Mouse (Mus musculus) activated CD4-positive, CD25-positive, alpha-beta regulatory T cell, adult 4 months (primary cell): ENCODE data around the gene Vil1. TPM values are rescaled to one million over a fixed set of nuclear protein-coding genes. Genes with fewer than 3 reads are reported as not detected.

ENCODE experiments used
- ATAC-seq: one replicate; pipeline ENCODE4 v1.8.0; 2017
- polyA plus RNA-seq, 2 experiments: library from polyadenylated mRNA; unstranded; fragments of 100-300 nt; shearing (Covaris generic); gene quantifications; one replicate each; pipeline ENCODE4 v1.2.1; 2017

Vil1 gene
- polyA plus RNA-seq, 2 experiments from 2014 or later: 0.13 TPM; not detected in 1

- ATAC-seq: no peak
Measured at GRCm38 (mm10) chr1:74415143-74415542, 6.0 kb downstream of the Vil1 start.

GRCm38 (mm10) chr1:74418747-74419439, 9.7 kb downstream of the Vil1 start:
- ATAC-seq: no peak

DNA sequence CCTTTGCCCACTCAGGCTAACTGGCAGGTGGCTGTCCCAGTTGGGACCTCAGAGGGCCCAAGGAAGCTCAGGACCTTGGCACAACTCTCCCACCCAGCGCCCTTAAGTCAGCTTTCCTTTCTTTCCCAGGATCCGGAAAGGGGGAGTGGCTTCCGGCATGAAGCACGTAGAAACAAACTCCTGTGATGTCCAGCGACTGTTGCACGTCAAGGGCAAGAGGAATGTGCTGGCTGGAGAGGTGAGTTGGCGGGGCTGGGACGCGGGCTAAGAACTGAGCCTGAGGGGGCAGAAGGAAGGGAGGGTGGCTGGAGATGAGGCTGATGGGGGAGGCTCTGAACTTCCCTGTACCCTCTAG, 10.2 kb downstream of the Vil1 start:
- no peak for ATAC-seq

- no peak for ATAC-seq
Measured at GRCm38 (mm10) chr1:74423147-74423546, 14.0 kb downstream of the Vil1 start.

DNA sequence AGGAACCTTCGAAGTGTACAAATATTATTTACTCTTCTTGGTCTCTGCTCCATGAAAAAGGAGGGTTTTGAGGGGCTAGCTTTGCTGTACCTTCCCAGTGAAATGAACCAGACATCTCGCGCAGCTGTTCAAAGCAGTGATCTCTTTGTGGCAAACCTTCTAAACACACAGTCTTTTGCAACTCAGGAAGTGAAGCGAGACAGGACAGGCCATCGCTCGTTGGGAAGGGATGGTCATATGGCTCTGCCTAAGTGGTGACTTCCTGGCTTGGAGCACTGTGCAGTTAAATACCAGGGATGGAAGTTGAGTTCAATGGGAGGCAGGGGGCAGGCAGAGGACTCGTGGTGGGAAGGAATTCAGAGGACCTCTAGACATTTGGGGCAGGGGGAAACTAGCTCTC, 16.7 kb downstream of the Vil1 start:
- ATAC-seq: no peak

DNA sequence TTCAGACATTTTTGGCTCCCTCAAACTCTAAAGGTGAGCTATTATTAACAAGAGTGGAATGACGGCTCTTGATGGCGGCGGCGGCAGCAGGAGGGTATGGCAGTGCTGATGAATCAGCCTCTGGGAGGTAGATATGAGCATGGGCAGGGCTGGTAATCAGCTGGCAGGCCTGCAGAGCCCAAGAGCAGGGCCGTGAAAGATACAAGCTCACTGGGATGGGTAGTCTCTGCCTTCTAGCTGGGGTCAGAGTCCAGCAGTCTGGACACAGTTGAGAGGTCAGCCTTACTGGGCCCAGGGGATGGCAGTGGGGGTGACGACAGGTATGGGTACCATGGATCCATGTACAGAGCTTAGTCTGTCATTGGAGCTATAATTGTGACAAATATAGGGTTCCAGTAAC, 24.0 kb downstream of the Vil1 start:
- no peak for ATAC-seq

GRCm38 (mm10) chr1:74434596-74434995, 25.4 kb downstream of the Vil1 start:
- ATAC-seq: no peak

DNA sequence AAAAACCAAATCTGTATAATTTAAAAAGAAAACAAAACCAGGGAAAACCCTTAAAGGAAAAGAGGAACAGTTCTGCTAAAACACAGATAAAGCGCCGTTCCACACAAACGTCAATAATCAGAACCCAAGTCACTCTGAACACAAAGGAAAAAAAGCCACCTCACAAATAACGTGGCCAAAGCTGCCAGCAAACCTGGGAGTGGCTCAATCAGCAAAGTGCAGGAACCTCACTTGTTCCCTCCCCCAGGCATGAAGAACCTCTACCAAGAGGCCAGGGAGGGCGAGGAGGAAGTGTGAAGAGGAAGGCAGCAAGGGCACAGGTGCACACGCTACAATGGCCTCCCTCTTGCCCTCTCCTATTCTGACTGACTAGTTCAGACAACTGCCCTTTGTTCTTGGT, 26.4 kb downstream of the Vil1 start:
- ATAC-seq: no peak

DNA sequence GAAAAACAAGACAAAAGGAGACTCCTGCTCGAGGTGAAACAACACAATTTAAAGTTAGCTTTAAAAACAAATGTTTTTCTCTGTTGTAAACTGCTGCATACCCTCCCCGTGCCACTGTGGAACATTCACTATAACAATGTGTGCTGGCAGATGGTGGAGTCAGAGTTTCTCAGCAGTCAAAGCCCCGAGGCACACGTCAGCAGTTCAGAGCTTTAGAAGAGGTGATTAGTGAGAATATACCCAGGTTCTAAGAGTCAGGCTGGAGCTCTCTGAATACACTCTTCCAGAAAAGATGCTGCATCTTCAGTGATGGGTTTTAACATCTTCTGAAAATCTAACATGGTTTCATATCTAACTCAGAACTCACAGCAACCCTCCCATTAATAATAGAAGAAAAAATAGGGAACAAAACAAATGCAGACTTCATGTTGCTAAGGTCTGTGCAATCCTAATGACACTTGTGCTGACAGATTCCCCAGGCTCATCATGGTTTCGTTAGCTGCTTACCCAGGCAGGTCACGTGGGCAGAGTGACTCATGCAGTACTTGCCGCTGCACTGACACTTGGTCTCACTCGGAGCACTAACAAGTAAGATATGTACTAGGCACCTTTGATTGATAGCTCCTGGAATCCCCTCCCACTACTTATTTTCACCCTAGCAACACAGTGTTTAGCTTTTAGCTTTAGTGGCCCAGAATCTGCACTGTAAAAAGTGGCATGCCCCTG, 28.7 kb downstream of the Vil1 start:
- peak; percentile 61 for ATAC-seq

- no peak for ATAC-seq
Measured at GRCm38 (mm10) chr1:74439166-74439876, 30.1 kb downstream of the Vil1 start.

GRCm38 (mm10) chr1:74444538-74444937, 35.4 kb downstream of the Vil1 start:
- ATAC-seq: no peak

DNA sequence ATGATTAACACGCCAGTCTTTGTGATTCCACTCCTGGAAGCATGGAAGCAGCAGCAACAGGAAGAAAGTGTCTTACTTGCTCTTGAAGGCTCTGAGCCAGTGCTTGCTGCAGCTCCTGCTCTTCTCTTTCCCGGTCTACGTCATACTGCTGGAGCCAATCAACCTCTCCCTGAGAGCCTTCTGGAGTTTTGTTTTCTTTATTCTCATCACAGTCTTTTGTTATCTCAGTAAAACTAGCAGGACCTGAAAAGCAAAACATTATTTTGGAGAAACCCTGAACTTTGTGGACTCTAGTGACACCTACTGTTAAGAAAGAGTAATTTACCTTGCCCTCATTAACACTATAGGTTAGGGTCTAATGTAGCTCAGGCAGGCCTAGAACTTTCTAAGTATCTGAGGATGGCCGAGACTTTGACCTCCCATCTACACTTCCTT, 43.5 kb downstream of the Vil1 start:
- ATAC-seq: peak; percentile 71

DNA sequence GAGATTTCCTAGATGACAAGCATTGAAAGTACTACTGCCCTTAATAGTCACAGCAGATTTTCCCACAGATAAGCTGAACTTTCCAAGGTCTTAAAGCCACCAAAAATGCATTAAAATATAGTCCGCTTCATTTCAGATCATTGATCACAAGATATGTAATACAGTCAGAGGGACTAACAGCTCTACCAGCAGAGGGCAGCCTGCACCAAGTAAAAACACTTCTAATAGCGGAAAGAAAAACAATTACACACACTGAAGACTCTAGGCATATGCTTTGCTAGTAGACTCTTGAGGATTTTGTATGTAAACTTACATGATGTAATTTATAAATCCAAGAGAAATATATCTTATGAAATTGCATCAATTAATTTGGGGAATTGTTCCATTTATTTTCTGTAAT, 51.1 kb downstream of the Vil1 start:
- ATAC-seq: peak; percentile 19

Other genes starting within 250 kb of the Vil1 start
- not detected for gene Cxcr1, start 214.7 kb upstream of the Vil1 start, polyA plus RNA-seq
- 100 to 1,000 TPM; 749 to 764 TPM for gene Arpc2, start 173.3 kb upstream of the Vil1 start, polyA plus RNA-seq
- under 1 TPM in 1 of 2 experiments, not detected in 1; 0.32 TPM for gene Gpbar1, start 130.8 kb upstream of the Vil1 start, polyA plus RNA-seq
- 100 to 1,000 TPM; 139 to 184 TPM for gene Aamp, start 124.6 kb upstream of the Vil1 start, polyA plus RNA-seq
- gene Pnkd, start 124.4 kb upstream of the Vil1 start, polyA plus RNA-seq: 10 to 100 TPM; 80.2 to 97.8 TPM
- gene Tmbim1, start 103.8 kb upstream of the Vil1 start, polyA plus RNA-seq: 10 to 100 TPM; 13.1 to 16.1 TPM
- not detected for gene Catip, start 47.3 kb upstream of the Vil1 start, polyA plus RNA-seq
- gene Slc11a1, start 34.2 kb upstream of the Vil1 start, polyA plus RNA-seq: under 1 TPM; 0.42 to 0.97 TPM
- gene Ctdsp1, start 17.9 kb upstream of the Vil1 start, polyA plus RNA-seq: 10 to 100 TPM; 29.9 to 31.9 TPM
- gene Cnot9, start 96.7 kb downstream of the Vil1 start, polyA plus RNA-seq: 10 to 100 TPM; 52.3 to 57.8 TPM
- 1 to 10 TPM; 1.0 to 1.6 TPM for gene Plcd4, start 133.5 kb downstream of the Vil1 start, polyA plus RNA-seq
- gene Usp37, start 134.9 kb downstream of the Vil1 start, polyA plus RNA-seq: 10 to 100 TPM; 19.6 to 27.0 TPM
- 10 to 100 TPM in 1 of 2 experiments, 1 to 10 TPM in 1; 7.0 to 12.6 TPM for gene Zfp142, start 178.9 kb downstream of the Vil1 start, polyA plus RNA-seq
- gene Bcs1l, start 178.9 kb downstream of the Vil1 start, polyA plus RNA-seq: 10 to 100 TPM; 11.1 to 13.4 TPM
- gene Rnf25, start 192.0 kb downstream of the Vil1 start, polyA plus RNA-seq: 10 to 100 TPM; 15.6 to 18.1 TPM
- under 1 TPM in 1 of 2 experiments, not detected in 1; 0.32 TPM for gene Stk36, start 192.1 kb downstream of the Vil1 start, polyA plus RNA-seq